Mouse (Mus musculus) left cerebral cortex, adult 2 months (tissue): Measurements from ENCODE around the gene Gfi1. TPM values are rescaled to one million over a fixed set of nuclear protein-coding genes. Genes with fewer than 3 reads are reported as not detected.
A peak's percentile ranks its signal among the peaks of the same experiment; 100 is the strongest.

Experiments
- DNase-seq, 2 experiments: peaks; one replicate each; pipeline ENCODE4 v3.0.0; 2021 to 2022; ENCODE audit warnings: low spot score in 2 of 2, mixed read lengths in 1 of 2; ENCODE audit errors: extremely low spot score in 1 of 2
- H3K27ac ChIP-seq: fragments of 200-600 bp; 2 replicates; pipeline ENCODE4 v1.8.1; 2022
- H3K4me3 ChIP-seq: fragments of 200-600 bp; 2 replicates; pipeline ENCODE4 v1.8.1; 2022
- CTCF ChIP-seq: fragments of 200-600 bp; IDR thresholded peaks from 2 replicates; pipeline ENCODE4 v1.8.1; 2022; ENCODE audit warnings: antibody characterized with exemption, mild to moderate bottlenecking, moderate library complexity
- intact Hi-C: fragments of 180-260 bp; cut with DNase I; formaldehyde crosslinking; loops from one replicate; pipeline ENCODE4 v1.15.1; 2025
- total RNA-seq, 2 experiments: library from RNA; stranded (reverse); gene quantifications; 2 replicates each; pipeline ENCODE4 v1.2.3; 2021

The Gfi1 gene
- total RNA-seq, 2 experiments from 2014 or later: not detected

DNA sequence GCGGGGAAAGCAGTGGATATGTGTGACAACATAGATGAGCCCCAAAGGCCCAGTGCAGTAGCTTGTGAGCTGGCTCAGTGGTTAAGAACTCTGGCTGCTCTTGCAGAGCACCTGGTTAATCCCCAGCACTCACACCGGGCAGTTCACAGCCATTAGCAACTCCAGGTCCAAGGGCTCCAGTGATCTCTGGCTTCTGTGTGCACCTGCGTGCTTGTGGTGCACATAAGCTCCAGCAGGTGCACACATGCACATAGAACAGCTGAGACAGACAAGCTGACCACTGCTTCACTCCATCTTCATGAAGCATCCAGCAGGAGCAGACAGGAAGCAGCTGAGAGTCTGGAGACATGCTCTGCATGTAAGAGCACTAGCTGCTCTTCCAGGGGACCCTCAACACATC lies 12.5 kb upstream of the Gfi1 start:
- no peak for DNase-seq
- intact Hi-C loops: no loop called here
- no peak for TF ChIP-seq CTCF

DNA sequence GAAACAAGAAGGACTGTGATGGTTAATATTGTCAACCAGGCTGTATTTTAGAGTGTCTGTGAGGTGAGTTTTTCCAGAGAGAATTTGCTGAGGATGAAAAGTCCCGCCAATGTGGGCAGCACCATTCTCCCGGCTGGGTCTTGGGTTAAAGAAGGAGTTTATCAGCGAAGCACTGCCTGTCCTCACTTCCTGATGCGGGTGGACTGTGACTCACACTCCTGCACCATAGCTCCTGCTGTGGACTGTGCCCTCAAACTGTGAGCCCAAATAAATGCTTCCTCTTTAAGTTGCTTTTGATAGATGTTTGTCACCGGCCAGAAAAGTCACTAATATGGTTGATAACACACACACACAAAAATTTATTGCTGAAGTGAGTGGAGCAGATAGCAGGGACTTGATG lies 10.3 kb upstream of the Gfi1 start:
- no peak overlapping the region for H3K4me3 ChIP-seq
- no peak for TF ChIP-seq CTCF
- no peak for DNase-seq

More for the DNA sequence above, 12.5 kb upstream of the Gfi1 start:
- Histone ChIP-seq H3K4me3 (no peak overlapping the region), H3K27ac (no peak overlapping the region)

DNA sequence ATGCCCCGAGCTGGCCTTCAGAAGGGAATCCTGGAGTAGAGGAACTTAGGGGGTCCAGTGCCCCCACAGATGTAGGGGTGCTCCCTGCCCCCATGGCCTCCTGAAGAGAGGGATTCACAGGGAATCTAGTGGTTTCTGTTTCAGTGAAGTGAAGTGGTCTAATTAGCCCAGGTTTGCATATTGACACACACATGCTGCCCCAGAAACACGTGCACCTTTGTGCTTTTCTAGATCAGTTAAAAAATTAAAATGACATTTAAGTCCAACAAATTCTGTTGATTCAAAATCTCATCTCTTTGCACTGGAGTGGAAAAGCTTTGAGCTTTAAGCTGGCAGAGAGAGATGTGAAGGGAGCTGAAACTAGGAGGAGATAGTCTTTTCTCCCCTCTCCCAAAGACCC lies 6.0 kb upstream of the Gfi1 start:
- Histone ChIP-seq H3K4me3 (no peak overlapping the region), H3K27ac (no peak overlapping the region)
- no peak for TF ChIP-seq CTCF
- DNase-seq: no peak
- intact Hi-C loops: no loop called here

More for the DNA sequence above, 10.3 kb upstream of the Gfi1 start:
- intact Hi-C loops: no loop called here
- no peak overlapping the region for H3K27ac ChIP-seq

DNA sequence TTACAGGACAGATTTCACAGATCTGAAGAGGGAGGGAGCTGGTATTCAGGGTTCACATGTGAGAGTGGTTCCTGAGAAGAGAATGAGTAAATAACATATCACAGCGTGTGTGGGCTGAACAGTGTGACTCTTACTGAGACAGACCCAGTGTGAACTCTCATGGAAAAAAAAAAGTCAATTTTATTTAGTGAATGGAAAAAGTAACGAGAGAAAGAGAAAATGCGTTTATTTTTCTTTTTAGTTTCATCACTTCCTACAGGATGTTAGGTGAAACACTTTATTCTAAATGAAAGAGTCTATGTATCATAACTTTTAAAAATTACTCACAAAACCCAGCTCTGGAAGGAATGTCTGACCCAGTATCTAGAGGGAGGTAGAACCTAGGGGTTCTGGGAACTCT lies 5.6 kb upstream of the Gfi1 start:
- no peak for TF ChIP-seq CTCF
- DNase-seq: no peak
- Histone ChIP-seq H3K4me3 (no peak overlapping the region), H3K27ac (no peak overlapping the region)
- intact Hi-C loops: no loop called here

DNA sequence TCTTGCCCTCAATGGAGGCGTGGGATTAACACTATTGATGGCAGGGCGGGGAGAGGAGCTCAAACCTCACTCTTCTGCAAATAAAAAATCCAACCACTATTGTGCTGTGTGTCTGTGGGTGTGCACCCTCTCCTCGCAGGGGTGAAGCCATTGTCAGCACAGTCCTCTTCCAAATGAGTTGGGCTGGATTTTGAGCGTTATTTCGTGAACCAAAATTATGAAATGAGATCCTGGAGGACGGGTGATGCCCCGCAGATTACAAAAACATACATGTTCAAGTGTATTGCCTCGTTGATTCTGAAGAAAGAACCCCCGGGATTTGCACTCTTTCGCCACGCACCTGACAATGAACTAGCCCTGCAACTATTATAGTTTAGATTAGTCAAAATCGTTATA lies 1.2 kb upstream of the Gfi1 start:
- no peak for TF ChIP-seq CTCF

DNA sequence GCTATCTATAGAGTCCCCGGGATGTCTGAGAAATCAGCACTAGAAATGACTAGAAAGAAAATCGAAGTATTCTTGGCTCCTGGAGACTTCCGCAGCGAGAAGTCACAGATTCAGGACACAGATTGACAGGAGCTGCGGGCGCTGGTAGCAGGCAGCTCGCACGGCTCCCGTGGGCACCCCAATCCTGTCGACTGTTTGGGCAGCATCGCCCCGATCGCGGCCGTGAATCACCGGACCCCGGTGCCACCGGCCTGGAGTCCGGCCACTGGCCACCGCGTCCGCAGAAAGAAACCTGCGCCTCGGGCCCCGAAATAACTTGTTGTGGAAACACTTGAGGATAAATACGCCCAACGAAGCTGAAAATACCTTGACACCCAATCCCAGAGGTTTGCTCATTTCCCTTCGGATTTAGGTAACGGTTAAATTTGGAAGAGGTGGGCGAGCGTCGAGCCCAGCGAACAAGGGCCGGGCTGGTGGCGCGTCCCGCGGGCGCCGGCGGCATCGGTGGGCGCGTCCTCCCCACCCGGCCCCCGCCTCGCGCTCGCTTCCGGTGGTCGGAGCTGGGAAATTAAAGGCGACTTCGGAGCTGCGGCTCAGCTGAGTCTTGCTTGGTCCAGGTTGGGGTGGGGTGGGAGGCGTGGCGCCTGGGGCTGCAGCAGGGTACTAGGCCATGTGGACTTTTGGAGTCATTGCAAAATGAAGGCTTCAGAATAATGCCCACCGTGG lies 608 bp upstream of the Gfi1 start:
- TF ChIP-seq CTCF: no peak
- no peak for DNase-seq
- Histone ChIP-seq H3K4me3 (no peak overlapping the region), H3K27ac (no peak overlapping the region)
- intact Hi-C loops: no loop called here

More for the DNA sequence above, 1.2 kb upstream of the Gfi1 start:
- Histone ChIP-seq H3K27ac (no peak overlapping the region), H3K4me3 (no peak overlapping the region)
- intact Hi-C loops: no loop called here
- DNase-seq: no peak

DNA sequence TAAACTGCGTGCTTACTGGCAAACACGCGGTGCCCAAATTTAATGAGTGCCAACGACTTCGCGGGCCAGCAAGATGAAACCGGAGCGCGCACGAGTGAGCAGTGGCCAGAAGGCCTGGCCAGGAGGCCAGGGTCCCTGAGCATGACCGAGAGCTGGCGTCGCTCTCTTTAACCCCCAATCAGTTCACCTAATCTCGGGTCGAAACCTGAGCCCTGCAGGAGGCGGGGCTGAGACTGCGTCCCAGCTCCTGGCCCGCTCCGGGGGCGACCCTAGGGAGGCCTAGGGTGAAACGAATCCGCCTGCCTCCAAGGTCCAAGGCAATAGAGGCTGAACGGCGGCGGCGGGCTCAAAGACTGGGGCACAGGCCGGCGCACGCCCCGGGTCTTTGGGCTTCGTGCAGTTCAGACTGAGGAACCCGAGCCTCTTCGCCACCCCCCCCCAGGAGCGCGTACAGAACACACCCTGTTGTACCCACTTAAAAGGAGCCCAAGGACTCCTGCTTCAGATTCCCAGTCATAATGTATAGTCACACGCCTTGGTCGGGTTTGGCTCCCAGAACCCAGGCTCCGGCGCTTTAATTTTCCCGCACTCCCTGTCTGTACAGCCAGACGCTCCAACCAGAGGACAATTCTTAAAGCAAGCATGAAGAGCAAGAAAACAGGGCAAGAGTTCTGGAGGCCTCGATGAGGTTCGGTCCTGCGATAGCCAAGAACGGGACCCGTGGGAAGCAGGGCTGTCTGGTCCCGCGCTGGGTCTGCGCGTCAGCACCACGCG lies 988 bp downstream of the Gfi1 start:
- no peak overlapping the region for H3K27ac ChIP-seq
- DNase-seq: no peak
- H3K4me3 ChIP-seq: no peak overlapping the region
- no peak for TF ChIP-seq CTCF
- intact Hi-C loops: loop anchor here (5.0 kb wide), 1 partner anchor 1258 kb away; no protein-coding TSS in a partner anchor

DNA sequence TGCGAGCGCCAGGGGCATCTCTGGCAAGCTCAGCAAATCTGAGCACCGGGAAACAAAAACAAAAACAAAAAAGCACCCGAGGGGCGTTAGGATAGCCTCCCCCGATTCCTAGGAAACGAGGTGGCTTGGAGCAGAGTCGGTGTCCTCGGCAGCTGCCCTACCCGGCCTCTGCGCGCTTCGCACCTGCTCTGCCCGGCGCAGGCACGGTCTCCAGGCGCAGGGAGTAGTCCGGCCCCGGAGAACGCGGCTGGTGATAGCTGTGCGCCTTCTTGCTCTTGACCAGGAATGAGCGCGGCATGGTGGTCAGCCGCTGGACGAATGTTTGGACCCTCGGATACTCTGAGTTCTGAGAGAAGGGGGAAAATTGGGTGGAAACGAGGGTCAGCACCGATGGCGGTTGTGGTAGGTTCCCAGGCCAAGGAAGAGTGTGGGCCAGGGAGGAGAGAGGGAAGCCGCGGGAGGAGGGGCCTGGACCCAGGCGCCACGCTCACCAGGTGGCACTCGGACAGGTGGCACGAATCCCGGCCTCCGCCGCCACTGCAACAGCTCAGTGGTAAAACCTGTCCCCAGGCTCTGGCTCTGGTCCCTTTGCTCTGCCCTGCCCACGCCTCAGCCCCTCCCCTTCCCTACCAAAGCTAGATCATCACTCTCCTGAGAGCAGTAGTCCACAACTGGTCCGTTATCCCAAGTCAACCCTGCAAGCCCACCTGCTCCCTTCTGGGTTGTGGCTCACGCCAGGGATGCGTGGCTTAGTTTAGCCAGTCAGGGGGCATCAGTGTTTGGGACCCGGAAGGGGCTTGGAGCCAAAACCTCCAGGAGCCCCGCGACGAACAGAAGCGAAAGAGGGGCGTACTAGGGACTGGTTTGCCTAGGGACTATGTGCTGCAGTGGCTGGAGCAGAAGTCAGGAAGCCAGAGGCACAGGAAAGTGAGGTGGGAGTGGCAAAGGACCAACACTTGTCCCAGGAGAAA lies 2.0 kb downstream of the Gfi1 start:
- Histone ChIP-seq H3K27ac (no peak overlapping the region), H3K4me3 (no peak overlapping the region)
- TF ChIP-seq CTCF: no peak
- DNase-seq: no peak
- intact Hi-C loops: loop anchor here (5.0 kb wide), 1 partner anchor 1257 kb away; no protein-coding TSS in a partner anchor

DNA sequence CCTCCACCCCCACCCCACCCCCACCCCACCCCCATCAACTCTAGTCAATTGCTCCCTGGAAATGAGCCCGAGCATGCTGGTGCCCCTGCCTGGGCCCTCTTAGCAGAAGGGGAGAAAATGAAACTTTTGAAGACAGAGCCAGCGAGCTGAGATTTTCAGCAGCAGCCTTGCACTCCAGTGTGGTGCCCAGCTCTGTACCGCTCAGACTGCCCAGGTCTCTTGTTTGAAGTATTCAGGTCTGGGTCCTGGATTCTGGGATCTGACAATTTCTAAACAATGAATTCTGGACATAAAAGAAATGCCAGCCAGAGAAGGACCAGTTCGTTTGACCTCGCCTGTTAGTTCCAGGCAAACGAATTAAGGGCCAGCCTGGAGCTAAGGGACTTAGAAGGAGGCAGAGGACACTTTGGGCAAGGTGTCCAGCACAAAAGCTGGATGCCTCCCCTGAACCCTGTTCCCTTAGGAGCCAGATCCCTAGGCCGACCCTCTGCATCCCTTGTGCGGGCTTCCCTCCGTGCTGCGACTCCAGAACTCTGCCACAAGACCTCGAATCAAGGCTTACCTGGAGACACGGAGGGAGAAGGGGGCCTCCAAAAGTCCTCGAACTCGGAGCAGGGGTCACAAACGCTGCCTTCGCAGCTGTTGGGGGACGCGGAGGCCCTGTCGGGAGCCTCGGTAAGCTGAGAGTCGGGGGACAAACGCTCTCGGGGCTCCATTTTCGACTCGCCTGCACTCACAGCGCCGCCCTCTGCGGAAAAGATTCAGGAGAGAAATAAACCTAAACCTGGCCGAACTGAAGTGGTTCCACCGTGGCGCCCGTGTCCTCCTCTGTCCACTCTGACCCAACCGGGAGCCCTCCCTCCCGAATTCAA lies 2.9 kb downstream of the Gfi1 start:
- intact Hi-C loops: loop anchor here (5.0 kb wide), 1 partner anchor 1256 kb away; no protein-coding TSS in a partner anchor
- peak in 1 of 2 experiments; percentile 20 for DNase-seq
- TF ChIP-seq CTCF: no peak
- Histone ChIP-seq H3K27ac (no peak overlapping the region), H3K4me3 (no peak overlapping the region)

DNA sequence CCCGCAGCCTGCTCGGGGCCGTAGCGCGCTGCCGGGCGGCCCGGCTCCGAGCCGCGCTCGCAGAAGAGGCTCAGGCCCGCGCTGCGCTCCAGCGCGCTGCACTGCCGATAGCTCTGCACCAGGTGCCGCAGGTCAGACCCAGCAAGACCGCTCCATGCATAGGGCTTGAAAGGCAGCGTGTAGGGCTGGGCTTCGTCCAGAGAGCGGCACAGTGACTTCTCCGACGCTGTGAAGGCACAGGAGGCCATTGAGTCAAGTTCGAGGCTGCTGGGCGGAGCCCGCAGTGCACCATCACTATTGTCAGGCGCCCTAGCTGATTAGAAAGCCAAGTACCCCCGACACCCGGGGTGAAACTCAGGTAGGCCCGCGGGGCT lies 4.2 kb downstream of the Gfi1 start:
- no peak for TF ChIP-seq CTCF
- Histone ChIP-seq H3K4me3 (no peak overlapping the region), H3K27ac (no peak overlapping the region)
- intact Hi-C loops: loop anchor here (5.0 kb wide), 1 partner anchor 1254 kb away; no protein-coding TSS in a partner anchor
- DNase-seq: no peak
